Mouse (Mus musculus) liver, embryonic 13.5 days (tissue): Measurements from ENCODE around the gene Tchhl1. TPM values are rescaled to one million over a fixed set of nuclear protein-coding genes. Genes with fewer than 3 reads are reported as not detected.

Experiments
- microRNA-seq: library from miRNA; unstranded; fragments of <30 nt; microRNA quantifications from one replicate; pipeline ENCODE4, GENCODE M21; 2016
- polyA plus RNA-seq: library from polyadenylated mRNA; unstranded; fragments of >200 nt; fragmentation: Nextera tagmentation; extraction: Ambion mirVana; gene quantifications from 2 replicates; pipeline ENCODE4 v1.2.1, GENCODE M21; 2015

The Tchhl1 gene
- polyA plus RNA-seq, 1 experiment from 2014 or later = not detected

Small RNAs within 50 kb of the gene (microRNA-seq; reads per million reads assigned to microRNA genes)
- not detected for gene Gm22752

Other genes starting within 250 kb of the Tchhl1 start
- gene Flg, start 195.2 kb upstream of the Tchhl1 start, polyA plus RNA-seq = not detected in 2 replicates
- not detected in 2 replicates for gene Hrnr, start 149.0 kb upstream of the Tchhl1 start, polyA plus RNA-seq
- not detected in 2 replicates for gene Rptn, start 75.1 kb upstream of the Tchhl1 start, polyA plus RNA-seq
- 0.07 and 0.08 TPM in 2 replicates for gene Tchh, start 26.4 kb upstream of the Tchhl1 start, polyA plus RNA-seq
- gene S100a11, start 51.7 kb downstream of the Tchhl1 start, polyA plus RNA-seq = 148 and 157 TPM in 2 replicates
- 69.5 and 71.2 TPM in 2 replicates for gene S100a10, start 86.3 kb downstream of the Tchhl1 start, polyA plus RNA-seq
- not detected in 2 replicates for gene Tdpoz2, start 183.9 kb downstream of the Tchhl1 start, polyA plus RNA-seq
- not detected in 2 replicates for gene Tdpoz1, start 207.6 kb downstream of the Tchhl1 start, polyA plus RNA-seq
- not detected in 2 replicates for gene Gm37596, start 224.3 kb downstream of the Tchhl1 start, polyA plus RNA-seq